In genomic region chr5:140792233-140792632, GRCm38 (mm10) we compare ENCODE assay signal across 8 mouse cellular contexts. TPM values are rescaled to one million over a fixed set of nuclear protein-coding genes. Genes with fewer than 3 reads are reported as not detected.
A peak's percentile ranks its signal among the peaks of the same experiment; 100 is the strongest.
DNase-seq lines count a peak whose midpoint lies in the region; ATAC-seq and TF ChIP-seq lines count a peak whose summit lies in the region.

No protein-coding gene starts in this region.

- H3K9me3 ChIP-seq in kidney, postnatal 0 days (replicated peaks; ENCODE audit: low read length): no peaks in the 10 kb centered on the region
- H3K9me3 ChIP-seq in embryonic facial prominence, embryonic 12.5 days: no peaks in the 10 kb centered on the region
- H3K9me3 ChIP-seq in hindbrain, embryonic 16.5 days (ENCODE audit: control insufficient read depth, low read length): no peaks in the 10 kb centered on the region
- no peaks in the 10 kb centered on the region for H3K9me3 ChIP-seq in midbrain, embryonic 15.5 days

- peak overlapping the region; percentile 84; the same call in 1 of the 2 replicates for H3K27ac ChIP-seq in kidney, postnatal 0 days
- peak overlapping the region; percentile 31; the same call in 1 of the 2 replicates for H3K27ac ChIP-seq in embryonic facial prominence, embryonic 12.5 days
- peak overlapping the region; percentile 87 for H3K27ac ChIP-seq in hindbrain, embryonic 16.5 days (ENCODE audit: low read depth, low read length)
- H3K27ac ChIP-seq in midbrain, embryonic 15.5 days: peak overlapping the region; percentile 89

- no peak for TF ChIP-seq CTCF in kidney, postnatal 0 days (IDR thresholded peaks at IDR 0.05; ENCODE audit: low read depth)

- H3K9ac ChIP-seq in kidney, postnatal 0 days (ENCODE audit: low read depth, low read length): no peak overlapping the region; the same call in 1 of the 2 replicates
- no peak overlapping the region for H3K9ac ChIP-seq in embryonic facial prominence, embryonic 12.5 days
- H3K9ac ChIP-seq in hindbrain, embryonic 16.5 days (ENCODE audit: low read depth, low read length): no peak overlapping the region
- no peak overlapping the region for H3K9ac ChIP-seq in midbrain, embryonic 15.5 days

- no peak for DNase-seq in kidney, postnatal 0 days (ENCODE audit: low spot score)
- DNase-seq in kidney, adult 11 months: no peak
- no peak for DNase-seq in urinary bladder, adult 18-20 months (ENCODE audit: low spot score in 2 of 2)
- DNase-seq in cerebellum, adult 18-20 months: no peak
- no peak for DNase-seq in right cerebral cortex, adult 18-20 months

- no peak for ATAC-seq in kidney, postnatal 0 days (replicated peaks; ENCODE audit: low FRiP score, low read depth)
- ATAC-seq in embryonic facial prominence, embryonic 12.5 days (ENCODE audit: insufficient number of reproducible peaks, insufficient read depth, low FRiP score, low TSS enrichment): no peak
- no peak for ATAC-seq in hindbrain, embryonic 16.5 days
- no peak for ATAC-seq in midbrain, embryonic 15.5 days (replicated peaks)

- H3K4me3 ChIP-seq in kidney, postnatal 0 days (replicated peaks; ENCODE audit: low read depth, low read length): no peak overlapping the region
- no peak overlapping the region for H3K4me3 ChIP-seq in embryonic facial prominence, embryonic 12.5 days
- no peak overlapping the region for H3K4me3 ChIP-seq in hindbrain, embryonic 16.5 days (ENCODE audit: low read length)
- H3K4me3 ChIP-seq in midbrain, embryonic 15.5 days: no peak overlapping the region

- 35% methylated on average over 5 of the region's 5 CpGs for WGBS in kidney, postnatal 0 days
- WGBS in embryonic facial prominence, embryonic 12.5 days: 50% methylated on average over 5 of the region's 5 CpGs
- WGBS in hindbrain, embryonic 16.5 days: 58% methylated on average over 5 of the region's 5 CpGs
- WGBS in midbrain, embryonic 15.5 days: 53% methylated on average over 5 of the region's 5 CpGs

- no peaks in the 10 kb centered on the region for H3K27me3 ChIP-seq in kidney, postnatal 0 days (ENCODE audit: insufficient read depth, low read length)
- no peaks in the 10 kb centered on the region for H3K27me3 ChIP-seq in embryonic facial prominence, embryonic 12.5 days
- H3K27me3 ChIP-seq in hindbrain, embryonic 16.5 days (replicated peaks; ENCODE audit: control insufficient read depth, insufficient read depth, low read length): no peaks in the 10 kb centered on the region
- no peaks in the 10 kb centered on the region for H3K27me3 ChIP-seq in midbrain, embryonic 15.5 days (replicated peaks)

- no peaks in the 10 kb centered on the region for H3K36me3 ChIP-seq in kidney, postnatal 0 days (ENCODE audit: insufficient read depth, low read length)
- no peaks in the 10 kb centered on the region for H3K36me3 ChIP-seq in embryonic facial prominence, embryonic 12.5 days
- no peaks in the 10 kb centered on the region for H3K36me3 ChIP-seq in hindbrain, embryonic 16.5 days (ENCODE audit: control insufficient read depth, insufficient read depth, low read length)
- H3K36me3 ChIP-seq in midbrain, embryonic 15.5 days (replicated peaks): no peaks in the 10 kb centered on the region

- H3K4me2 ChIP-seq in kidney, postnatal 0 days (ENCODE audit: low read length): no peak overlapping the region
- no peak overlapping the region for H3K4me2 ChIP-seq in embryonic facial prominence, embryonic 12.5 days (replicated peaks)
- H3K4me2 ChIP-seq in hindbrain, embryonic 16.5 days (ENCODE audit: low read length): no peak overlapping the region
- H3K4me2 ChIP-seq in midbrain, embryonic 15.5 days: no peak overlapping the region

- H3K4me1 ChIP-seq in kidney, postnatal 0 days (replicated peaks; ENCODE audit: insufficient read depth, low read length): peaks cover 34% of the 10 kb centered on the region
- peaks cover 40% of the 10 kb centered on the region for H3K4me1 ChIP-seq in embryonic facial prominence, embryonic 12.5 days
- peaks cover 42% of the 10 kb centered on the region for H3K4me1 ChIP-seq in hindbrain, embryonic 16.5 days (ENCODE audit: control insufficient read depth, insufficient read depth, low read depth, low read length)
- peaks cover 42% of the 10 kb centered on the region for H3K4me1 ChIP-seq in midbrain, embryonic 15.5 days

RNA-seq across cellular contexts. Expression of gene Gna12, which starts 38.0 kb away (rescaled TPM):
- polyA plus RNA-seq in kidney, postnatal 0 days (2015; fragmentation: Nextera tagmentation; extraction: Ambion mirVana): 28.1 and 48.8 TPM in 2 replicates
- polyA plus RNA-seq in embryonic facial prominence, embryonic 12.5 days (2016; fragmentation: Nextera tagmentation; extraction: Ambion mirVana): 30.5 and 57.8 TPM in 2 replicates
- 10.3 and 11.1 TPM in 2 replicates for polyA plus RNA-seq in hindbrain, embryonic 16.5 days (2015; fragmentation: Nextera tagmentation; extraction: Ambion mirVana)
- polyA plus RNA-seq in midbrain, embryonic 15.5 days (2015; fragmentation: Nextera tagmentation; extraction: Ambion mirVana): 49.8 and 63.1 TPM in 2 replicates

Comparison
In these comparisons a context has a peak if more than half of its experiments do, and no peak if none do; other contexts are left out.
1. H3K27ac ChIP-seq: peak in every context shown above with its lines; median percentile 89 in midbrain, embryonic 15.5 days; 87 in hindbrain, embryonic 16.5 days; 84 in kidney, postnatal 0 days; 31 in embryonic facial prominence, embryonic 12.5 days.